Mouse (Mus musculus) limb, embryonic 14.5 days (tissue): Measurements from ENCODE around the gene Tenm2. TPM values are rescaled to one million over a fixed set of nuclear protein-coding genes. Genes with fewer than 3 reads are reported as not detected.

ENCODE experiments used
- ATAC-seq: fragments of 200-750 bp; cut with Nextera tagmentation; 2 replicates; pipeline ENCODE4 v1.8.0; 2017; ENCODE audit warnings: low read depth, moderate number of reproducible peaks, moderate TSS enrichment; ENCODE audit not compliant: low FRiP score
- DNase-seq: peaks from one replicate; pipeline ENCODE4 v3.0.0-alpha.2; 2015; ENCODE audit warnings: low spot score
- H3K27ac ChIP-seq: fragments of 300-500 bp; sonication (generic); replicated peaks from 2 replicates; pipeline ENCODE4 v1.5.1; 2014; ENCODE audit warnings: low read depth, mild to moderate bottlenecking, low read length, moderate library complexity, mixed read lengths
- H3K27me3 ChIP-seq: fragments of 300-500 bp; sonication (generic); 2 replicates; pipeline ENCODE4 v1.6.1; 2014; ENCODE audit warnings: low read length, mixed read lengths; ENCODE audit not compliant: control insufficient read depth, insufficient read depth
- H3K36me3 ChIP-seq: fragments of 300-500 bp; sonication (generic); 2 replicates; pipeline ENCODE4 v1.6.1; 2014; ENCODE audit warnings: mild to moderate bottlenecking, low read length, moderate library complexity, mixed read lengths; ENCODE audit not compliant: control insufficient read depth, insufficient read depth
- H3K4me1 ChIP-seq: fragments of 300-500 bp; sonication (generic); 2 replicates; pipeline ENCODE4 v1.6.1; 2014; ENCODE audit warnings: antibody characterized with exemption, low read length, mixed read lengths; ENCODE audit not compliant: control insufficient read depth, insufficient read depth
- H3K4me2 ChIP-seq: fragments of 300-500 bp; sonication (generic); replicated peaks from 2 replicates; pipeline ENCODE4 v1.6.1; 2014; ENCODE audit warnings: low read depth, mild to moderate bottlenecking, low read length, moderate library complexity; ENCODE audit not compliant: severe bottlenecking
- H3K4me3 ChIP-seq: fragments of 300-500 bp; sonication (generic); replicated peaks from 2 replicates; pipeline ENCODE4 v1.5.1; 2014; ENCODE audit warnings: low read length
- H3K9ac ChIP-seq: fragments of 300-500 bp; sonication (generic); 2 replicates; pipeline ENCODE4 v1.6.1; 2014; ENCODE audit warnings: mild to moderate bottlenecking, low read depth, low read length, moderate library complexity; ENCODE audit not compliant: severe bottlenecking
- H3K9me3 ChIP-seq: fragments of 300-500 bp; sonication (generic); 2 replicates; pipeline ENCODE4 v1.6.1; 2016; ENCODE audit warnings: low read length; ENCODE audit not compliant: control insufficient read depth
- POLR2A ChIP-seq: fragments of 200-500 bp; IDR thresholded peaks from 2 replicates; pipeline ENCODE4 v1.8.0; 2012; ENCODE audit warnings: inconsistent platforms, mild to moderate bottlenecking, moderate library complexity, borderline replicate concordance; ENCODE audit not compliant: insufficient read depth, insufficient read length; ENCODE audit errors: extremely low read depth
- WGBS: fragments of 180-500 bp; shearing (Covaris S2); extraction: QIAGEN DNeasy Blood & Tissue Kit; methylation state at CpG from one replicate; pipeline ENCODE4 v1.1.7; 2014; 5-methylcytosine and 5-hydroxymethylcytosine counted together
- polyA plus RNA-seq, 2 experiments: library from polyadenylated mRNA; depleted of rRNA in 1 of 2; stranded (reverse) in 1 of 2; unstranded in 1 of 2; fragments of >200 nt; fragmentation: Nextera tagmentation in 1 of 2; extraction: Ambion mirVana in 1 of 2; gene quantifications; 2 replicates each; pipeline versions ENCODE4 v1.2.1 to v1.2.3; 2012 to 2014

Tenm2 gene
- polyA plus RNA-seq, 2 experiments: 3.7 to 5.6 TPM

GRCm38 (mm10) chr11:36149092-36149491 is 1086.7 kb downstream of the Tenm2 start:
- Histone ChIP-seq H3K36me3 (no peaks in the 10 kb centered on the region), H3K27me3 (no peaks in the 10 kb centered on the region), H3K4me3 (no peak overlapping the region), H3K9me3 (no peaks in the 10 kb centered on the region), H3K4me2 (no peak overlapping the region), H3K27ac (no peak overlapping the region), H3K4me1 (no peaks in the 10 kb centered on the region), H3K9ac (no peak overlapping the region)
- ATAC-seq (no peak), DNase-seq (no peak)
- 85% methylated on average over 3 of the region's 3 CpGs for whole genome bisulfite sequencing
- no peak for TF ChIP-seq POLR2A

- Histone ChIP-seq H3K9me3 (no peaks in the 10 kb centered on the region), H3K4me2 (no peak overlapping the region), H3K27me3 (no peaks in the 10 kb centered on the region), H3K9ac (no peak overlapping the region), H3K4me1 (no peaks in the 10 kb centered on the region), H3K36me3 (no peaks in the 10 kb centered on the region), H3K4me3 (no peak overlapping the region), H3K27ac (no peak overlapping the region)
- no peak for TF ChIP-seq POLR2A
- 84% methylated on average over 12 of the region's 12 CpGs for WGBS
- no peak for DNase-seq
- ATAC-seq: no peak
These were observed 1090.7 kb downstream of the Tenm2 start for GRCm38 (mm10) chr11:36145057-36145456.

- no peaks in the 10 kb centered on the region for H3K9me3 ChIP-seq
- no peak for ATAC-seq
These were observed 1095.4 kb downstream of the Tenm2 start for GRCm38 (mm10) chr11:36140411-36140810.

GRCm38 (mm10) chr11:36139521-36139920 is 1096.2 kb downstream of the Tenm2 start:
- Histone ChIP-seq H3K36me3 (no peaks in the 10 kb centered on the region), H3K4me2 (no peak overlapping the region), H3K4me3 (no peak overlapping the region), H3K27ac (no peak overlapping the region), H3K9ac (no peak overlapping the region), H3K27me3 (no peaks in the 10 kb centered on the region), H3K9me3 (no peaks in the 10 kb centered on the region), H3K4me1 (0 out of 2 replicates have a peak, but pooled peaks cover 4% of the 10 kb centered on the region)
- no peak for TF ChIP-seq POLR2A
- 66% methylated on average over 16 of the region's 16 CpGs for WGBS
- ATAC-seq: no peak
- DNase-seq: no peak

More at GRCm38 (mm10) chr11:36140411-36140810, 1095.4 kb downstream of the Tenm2 start:
- no peak for TF ChIP-seq POLR2A
- Histone ChIP-seq H3K9ac (no peak overlapping the region), H3K27ac (no peak overlapping the region), H3K36me3 (no peaks in the 10 kb centered on the region), H3K4me1 (0 out of 2 replicates have a peak, but pooled peaks cover 4% of the 10 kb centered on the region), H3K4me3 (no peak overlapping the region), H3K27me3 (no peaks in the 10 kb centered on the region), H3K4me2 (no peak overlapping the region)
- WGBS: 85% methylated on average over 10 of the region's 10 CpGs
- DNase-seq: no peak

GRCm38 (mm10) chr11:36137840-36138239 is 1097.9 kb downstream of the Tenm2 start:
- 68% methylated on average over 4 of the region's 4 CpGs for WGBS
- Histone ChIP-seq H3K27me3 (no peaks in the 10 kb centered on the region), H3K4me2 (no peak overlapping the region), H3K9me3 (no peaks in the 10 kb centered on the region), H3K27ac (no peak overlapping the region), H3K4me3 (no peak overlapping the region), H3K9ac (no peak overlapping the region), H3K4me1 (0 out of 2 replicates have a peak, but pooled peaks cover 4% of the 10 kb centered on the region), H3K36me3 (no peaks in the 10 kb centered on the region)
- no peak for TF ChIP-seq POLR2A
- DNase-seq: no peak
- ATAC-seq: no peak

GRCm38 (mm10) chr11:36137276-36137675 is 1098.5 kb downstream of the Tenm2 start:
- Histone ChIP-seq H3K27ac (no peak overlapping the region), H3K4me1 (0 out of 2 replicates have a peak, but pooled peaks cover 4% of the 10 kb centered on the region), H3K27me3 (no peaks in the 10 kb centered on the region), H3K36me3 (no peaks in the 10 kb centered on the region), H3K9me3 (no peaks in the 10 kb centered on the region), H3K4me2 (no peak overlapping the region), H3K4me3 (no peak overlapping the region), H3K9ac (no peak overlapping the region)
- no peak for DNase-seq
- no peak for TF ChIP-seq POLR2A
- WGBS: 76% methylated on average over 6 of the region's 6 CpGs
- ATAC-seq: no peak
